Mouse (Mus musculus): ENCODE measurements around the gene 4931408C20Rik. TPM values are rescaled to one million over a fixed set of nuclear protein-coding genes. Genes with fewer than 3 reads are reported as not detected.
A peak's percentile ranks its signal among the peaks of the same experiment; 100 is the strongest.

Gene 4931408C20Rik
- not detected for total RNA-seq (2021)

GRCm38 (mm10) chr1:26686842-26687760, at the start of gene 4931408C20Rik:
TSS of gene 4931408C20Rik (minus strand) at chr1:26687460.
- DNase-seq: peak; percentile 4 to 7
- intact Hi-C loops (cut with DNase I): no loop called here

- intact Hi-C loops (cut with DNase I): no loop called here
- DNase-seq: no peak
Measured at GRCm38 (mm10) chr1:26687926-26688325, 666 bp upstream of the 4931408C20Rik start.

GRCm38 (mm10) chr1:26685952-26686693, 1.1 kb downstream of the 4931408C20Rik start:
- intact Hi-C loops (cut with DNase I): no loop called here
- no peak for DNase-seq

- DNase-seq: no peak
- intact Hi-C loops (cut with DNase I): no loop called here
Measured at GRCm38 (mm10) chr1:26685383-26685782, 1.9 kb downstream of the 4931408C20Rik start.

GRCm38 (mm10) chr1:26649704-26650388, 37.4 kb downstream of the 4931408C20Rik start:
- intact Hi-C loops (cut with DNase I): no loop called here
- no peak for DNase-seq

- DNase-seq: no peak
- intact Hi-C loops (cut with DNase I): no loop called here
Measured at GRCm38 (mm10) chr1:26636051-26636450, 51.2 kb downstream of the 4931408C20Rik start.
